Mouse (Mus musculus) stomach, embryonic 16.5 days (tissue): ENCODE results near the gene Scamp4. TPM values are rescaled to one million over a fixed set of nuclear protein-coding genes. Genes with fewer than 3 reads are reported as not detected.
"Not testable (repeated sequence)": the region's sequence is repeated elsewhere in the genome, so short reads cannot be mapped to it uniquely, and the experiment has no call there.

Experiments used
- ATAC-seq: fragments of 200-750 bp; cut with Nextera tagmentation; 2 replicates; pipeline ENCODE4 v1.8.0; 2017; ENCODE audit warnings: moderate number of reproducible peaks, moderate TSS enrichment; ENCODE audit not compliant: insufficient read depth, low FRiP score
- H3K27ac ChIP-seq: fragments of 300-500 bp; sonication (generic); 2 replicates; pipeline ENCODE4 v1.5.1; 2014; ENCODE audit warnings: low read length
- H3K27me3 ChIP-seq: fragments of 300-500 bp; sonication (generic); 2 replicates; pipeline ENCODE4 v1.6.1; 2014; ENCODE audit warnings: low read length, control low read depth, mixed read lengths; ENCODE audit not compliant: control insufficient read depth, insufficient read depth
- H3K36me3 ChIP-seq: fragments of 300-500 bp; sonication (generic); 2 replicates; pipeline ENCODE4 v1.6.1; 2014; ENCODE audit warnings: low read length; ENCODE audit not compliant: control insufficient read depth, insufficient read depth
- H3K4me1 ChIP-seq: fragments of 300-500 bp; sonication (generic); 2 replicates; pipeline ENCODE4 v1.6.1; 2014; ENCODE audit warnings: low read length, control low read depth, mixed read lengths; ENCODE audit not compliant: control insufficient read depth, insufficient read depth
- H3K4me2 ChIP-seq: fragments of 300-500 bp; sonication (generic); 2 replicates; pipeline ENCODE4 v1.6.1; 2014; ENCODE audit warnings: low read depth, low read length, mixed read lengths
- H3K4me3 ChIP-seq: fragments of 300-500 bp; sonication (generic); replicated peaks from 2 replicates; pipeline ENCODE4 v1.5.1; 2014; ENCODE audit warnings: mild to moderate bottlenecking, low read length
- H3K9ac ChIP-seq: fragments of 300-500 bp; sonication (generic); 2 replicates; pipeline ENCODE4 v1.6.1; 2014; ENCODE audit warnings: low read length
- H3K9me3 ChIP-seq: fragments of 300-500 bp; sonication (generic); replicated peaks from 2 replicates; pipeline ENCODE4 v1.6.1; 2016; ENCODE audit warnings: low read length, control low read depth; ENCODE audit not compliant: control insufficient read depth
- WGBS: fragments of 180-500 bp; shearing (Covaris S2); extraction: QIAGEN DNeasy Blood & Tissue Kit; methylation state at CpG from one replicate; pipeline ENCODE4 v1.1.7; 2014; 5-methylcytosine and 5-hydroxymethylcytosine counted together
- polyA plus RNA-seq: library from polyadenylated mRNA; unstranded; fragments of >200 nt; fragmentation: Nextera tagmentation; extraction: Ambion mirVana; gene quantifications from 2 replicates; pipeline ENCODE4 v1.2.1, GENCODE M21; 2015

Gene Scamp4
- polyA plus RNA-seq, 1 experiment from 2014 or later, result 92.1 TPM

DNA sequence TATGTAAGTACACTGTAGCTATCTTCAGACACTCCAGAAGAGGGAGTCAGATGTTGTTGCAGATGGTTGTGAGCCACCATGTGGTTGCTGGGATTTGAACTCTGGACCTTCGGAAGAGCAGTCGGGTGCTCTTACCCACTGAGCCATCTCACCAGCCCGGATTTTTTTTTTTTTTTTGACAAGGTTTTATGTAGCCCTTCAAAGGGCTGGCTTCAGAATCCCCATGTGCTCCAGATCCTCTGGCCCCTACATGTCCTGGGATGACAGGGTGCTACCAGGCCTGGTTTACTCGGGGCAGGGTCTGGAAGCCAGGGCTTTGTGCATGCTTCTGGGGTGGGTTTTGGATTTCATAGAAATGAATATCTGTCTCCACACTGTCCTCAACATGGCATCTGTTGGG, 3.0 kb downstream of the Scamp4 start, which contains the start of gene Gm49322:
Gm49322 (plus strand) TSS at position 301 of the 400 bp plus-strand sequence.
- not testable (repeated sequence) for H3K4me2 ChIP-seq, H3K4me3 ChIP-seq, H3K27me3 ChIP-seq, H3K9ac ChIP-seq, H3K27ac ChIP-seq, ATAC-seq, H3K9me3 ChIP-seq
- Histone ChIP-seq H3K36me3 (peaks cover 24% of the 10 kb centered on the region), H3K4me1 (peaks cover 19% of the 10 kb centered on the region)
- 84% methylated on average over 4 of the region's 4 CpGs for WGBS

GRCm38 (mm10) chr10:80606306-80606705, 3.6 kb downstream of the Scamp4 start:
- Histone ChIP-seq H3K9ac (no peak overlapping the region), H3K27ac (no peak overlapping the region), H3K36me3 (peaks cover 24% of the 10 kb centered on the region), H3K4me2 (no peak overlapping the region), H3K4me3 (no peak overlapping the region), H3K9me3 (no peaks in the 10 kb centered on the region), H3K27me3 (no peaks in the 10 kb centered on the region), H3K4me1 (peaks cover 19% of the 10 kb centered on the region)
- ATAC-seq, result peak; percentile 32; the same call in 1 of the 2 replicates
- WGBS, result 79% methylated on average over 23 of the region's 23 CpGs

GRCm38 (mm10) chr10:80606737-80607350, 4.2 kb downstream of the Scamp4 start:
- Histone ChIP-seq H3K36me3 (peaks cover 24% of the 10 kb centered on the region), H3K27ac (no peak overlapping the region), H3K27me3 (no peaks in the 10 kb centered on the region), H3K9me3 (no peaks in the 10 kb centered on the region), H3K4me1 (peaks cover 19% of the 10 kb centered on the region), H3K4me3 (no peak overlapping the region), H3K9ac (no peak overlapping the region), H3K4me2 (no peak overlapping the region)
- ATAC-seq, result no peak
- 94% methylated on average over 34 of the region's 34 CpGs for WGBS

DNA sequence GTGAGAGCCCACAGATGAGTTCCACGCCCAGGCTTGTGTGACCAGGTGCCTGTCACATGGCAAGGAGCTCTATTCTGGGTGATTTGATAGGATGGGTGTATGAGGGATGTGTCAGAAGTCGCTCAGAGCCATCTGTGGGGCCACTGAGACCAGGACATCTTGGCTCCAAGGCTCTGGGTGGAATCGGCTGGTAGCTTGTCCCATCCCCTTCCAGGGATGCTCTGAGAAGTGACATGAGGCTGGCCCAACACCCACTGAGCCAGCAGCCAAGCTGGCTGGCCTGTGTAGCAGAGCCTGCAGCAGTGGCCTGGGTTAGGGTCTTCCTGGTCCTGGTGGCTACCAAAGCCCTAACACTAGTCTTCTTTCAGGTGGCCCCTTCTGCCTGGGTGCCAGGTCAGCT, 5.8 kb downstream of the Scamp4 start:
- 80% methylated on average over 3 of the region's 3 CpGs for WGBS

DNA sequence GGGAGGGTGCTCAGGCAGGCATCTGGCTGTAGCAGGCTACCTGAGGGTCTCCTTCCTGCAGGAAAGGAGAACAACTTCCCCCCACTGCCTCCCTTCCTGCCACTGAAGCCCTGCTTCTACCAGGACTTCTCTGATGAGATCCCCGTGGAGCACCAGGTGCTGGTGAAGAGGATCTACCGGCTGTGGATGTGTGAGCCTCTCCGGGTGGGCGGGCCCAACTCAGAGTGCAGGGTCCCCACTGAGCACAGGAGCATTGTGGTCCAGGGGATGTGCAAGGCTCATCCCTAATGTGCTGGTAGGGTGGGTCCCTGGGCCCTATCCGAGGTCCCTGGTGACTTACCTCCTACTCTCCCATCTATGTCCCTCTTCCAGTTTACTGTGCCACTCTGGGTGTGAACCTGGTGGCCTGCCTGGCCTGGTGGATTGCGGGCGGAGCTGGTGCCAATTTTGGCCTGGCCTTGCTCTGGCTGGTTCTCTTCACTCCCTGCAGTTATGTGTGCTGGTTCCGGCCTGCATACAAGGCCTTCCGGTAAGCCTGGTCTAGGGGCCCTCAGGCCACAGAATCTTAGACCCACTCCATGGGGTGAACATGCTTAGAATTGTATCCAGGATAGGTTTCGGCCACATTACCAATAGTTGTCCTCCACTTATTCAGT, 6.7 kb downstream of the Scamp4 start:
- 93% methylated on average over 10 of the region's 10 CpGs for WGBS
- no peak overlapping the region for H3K9ac ChIP-seq
- no peak overlapping the region for H3K27ac ChIP-seq
- no peak for ATAC-seq
- no peaks in the 10 kb centered on the region for H3K27me3 ChIP-seq
- H3K4me3 ChIP-seq, result no peak overlapping the region
- peaks cover 3% of the 10 kb centered on the region; the same call in 1 of the 2 replicates for H3K4me1 ChIP-seq
- no peaks in the 10 kb centered on the region for H3K9me3 ChIP-seq
- H3K4me2 ChIP-seq, result no peak overlapping the region
- H3K36me3 ChIP-seq, result peaks cover 24% of the 10 kb centered on the region

More for the DNA sequence above, 5.8 kb downstream of the Scamp4 start:
- no peaks in the 10 kb centered on the region for H3K27me3 ChIP-seq
- H3K9me3 ChIP-seq, result no peaks in the 10 kb centered on the region
- H3K27ac ChIP-seq, result no peak overlapping the region
- peaks cover 24% of the 10 kb centered on the region for H3K36me3 ChIP-seq
- H3K4me2 ChIP-seq, result no peak overlapping the region
- no peak overlapping the region for H3K4me3 ChIP-seq
- no peak for ATAC-seq
- H3K4me1 ChIP-seq, result peaks cover 13% of the 10 kb centered on the region
- no peak overlapping the region for H3K9ac ChIP-seq

DNA sequence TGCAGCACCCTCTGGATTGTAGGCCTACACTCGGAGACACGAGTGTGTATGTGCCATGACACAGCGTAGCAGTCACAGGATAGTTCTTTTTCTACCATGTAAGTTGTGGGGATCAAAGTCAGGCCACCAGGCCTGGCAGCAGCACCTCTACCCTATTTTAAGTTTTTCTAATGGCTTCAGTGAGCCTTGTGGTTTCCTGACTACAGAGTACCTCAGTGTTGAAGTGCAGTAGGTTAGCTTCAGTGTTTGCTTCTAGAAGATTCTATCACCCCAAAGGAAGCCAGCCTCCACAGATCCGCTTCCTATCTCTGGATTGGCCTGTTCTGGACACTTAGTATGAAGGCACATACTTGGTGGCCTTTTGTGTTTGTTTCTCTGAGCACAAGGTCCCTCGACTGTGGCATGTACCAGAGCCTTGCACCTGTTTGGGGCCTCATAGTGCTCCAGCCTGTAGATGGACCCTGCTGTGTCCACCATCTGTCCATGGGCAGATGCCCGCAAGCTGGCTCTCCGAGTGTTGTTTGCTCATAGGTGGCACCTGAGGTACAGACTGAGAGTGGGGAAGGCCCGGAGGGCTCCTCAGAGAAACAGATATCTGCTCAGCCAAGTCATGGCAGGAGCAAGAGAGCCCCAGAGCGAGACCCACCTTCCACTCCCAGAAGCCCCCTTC, 7.6 kb downstream of the Scamp4 start:
- Histone ChIP-seq H3K4me1 (peaks cover 3% of the 10 kb centered on the region; the same call in 1 of the 2 replicates), H3K9me3 (no peaks in the 10 kb centered on the region), H3K4me2 (no peak overlapping the region), H3K36me3 (peaks cover 24% of the 10 kb centered on the region), H3K9ac (no peak overlapping the region), H3K4me3 (no peak overlapping the region), H3K27ac (no peak overlapping the region), H3K27me3 (no peaks in the 10 kb centered on the region)
- WGBS, result 91% methylated on average over 9 of the region's 9 CpGs
- ATAC-seq, result no peak

- Histone ChIP-seq H3K27ac (no peak overlapping the region), H3K9me3 (no peaks in the 10 kb centered on the region), H3K4me1 (peaks cover 3% of the 10 kb centered on the region; the same call in 1 of the 2 replicates), H3K4me3 (no peak overlapping the region), H3K36me3 (peaks cover 24% of the 10 kb centered on the region), H3K9ac (no peak overlapping the region), H3K4me2 (no peak overlapping the region), H3K27me3 (no peaks in the 10 kb centered on the region)
- WGBS, result 64% methylated on average over 4 of the region's 4 CpGs
- no peak for ATAC-seq
Observed at GRCm38 (mm10) chr10:80611024-80611423, 8.4 kb downstream of the Scamp4 start.

GRCm38 (mm10) chr10:80611905-80612304, 9.2 kb downstream of the Scamp4 start:
- Histone ChIP-seq H3K4me3 (no peak overlapping the region), H3K4me2 (no peak overlapping the region), H3K36me3 (peaks cover 24% of the 10 kb centered on the region), H3K27me3 (no peaks in the 10 kb centered on the region), H3K9ac (no peak overlapping the region), H3K4me1 (no peaks in the 10 kb centered on the region), H3K9me3 (no peaks in the 10 kb centered on the region), H3K27ac (no peak overlapping the region)
- no peak for ATAC-seq
- WGBS, result 85% methylated on average over 3 of the region's 3 CpGs

GRCm38 (mm10) chr10:80613821-80614220, 11.1 kb downstream of the Scamp4 start:
- Histone ChIP-seq H3K9me3 (no peaks in the 10 kb centered on the region), H3K4me1 (no peaks in the 10 kb centered on the region), H3K27ac (no peak overlapping the region), H3K4me2 (no peak overlapping the region), H3K4me3 (no peak overlapping the region), H3K36me3 (peaks cover 6% of the 10 kb centered on the region; the same call in 1 of the 2 replicates), H3K9ac (no peak overlapping the region), H3K27me3 (no peaks in the 10 kb centered on the region)
- ATAC-seq, result no peak
- whole genome bisulfite sequencing, result 74% methylated on average over 3 of the region's 3 CpGs
